Mouse (Mus musculus) adrenal gland, postnatal 10 days (tissue): Measurements from ENCODE around the gene Dnaic2. TPM values are rescaled to one million over a fixed set of nuclear protein-coding genes. Genes with fewer than 3 reads are reported as not detected.

Experiments used
- DNase-seq: peaks from one replicate; pipeline ENCODE4 v3.0.0; 2021; ENCODE audit warnings: mixed read lengths
- total RNA-seq, 2 experiments: library from RNA; stranded (reverse); gene quantifications; 2 replicates each; pipeline ENCODE4 v1.2.3; 2021

Gene Dnaic2
- total RNA-seq, 2 experiments from 2014 or later, result 0.55 to 0.57 TPM

DNA sequence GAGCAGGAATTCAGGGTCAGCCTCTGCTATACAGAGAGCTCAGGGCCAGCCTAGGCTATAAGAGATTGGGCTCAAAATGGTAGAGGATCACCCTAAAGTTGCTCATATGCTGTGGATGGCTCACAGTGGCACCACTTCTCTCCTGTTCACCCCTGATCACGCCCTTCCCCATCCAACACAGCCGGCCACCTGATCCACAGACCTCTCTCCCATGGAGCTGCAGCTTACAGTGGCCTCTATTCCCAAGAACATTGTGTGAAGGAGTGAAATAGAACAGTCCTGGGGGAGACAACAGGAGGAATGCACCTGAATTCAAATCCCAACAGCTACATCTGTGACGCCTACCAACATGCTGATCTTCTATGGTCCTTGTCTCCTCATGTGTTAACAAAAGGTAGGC, 71.4 kb downstream of the Dnaic2 start, which contains the start of gene Gpr142:
Gene Gpr142, plus strand, starts transcription at position 301 of the 400 bp plus-strand sequence.
- no peak for DNase-seq

DNA sequence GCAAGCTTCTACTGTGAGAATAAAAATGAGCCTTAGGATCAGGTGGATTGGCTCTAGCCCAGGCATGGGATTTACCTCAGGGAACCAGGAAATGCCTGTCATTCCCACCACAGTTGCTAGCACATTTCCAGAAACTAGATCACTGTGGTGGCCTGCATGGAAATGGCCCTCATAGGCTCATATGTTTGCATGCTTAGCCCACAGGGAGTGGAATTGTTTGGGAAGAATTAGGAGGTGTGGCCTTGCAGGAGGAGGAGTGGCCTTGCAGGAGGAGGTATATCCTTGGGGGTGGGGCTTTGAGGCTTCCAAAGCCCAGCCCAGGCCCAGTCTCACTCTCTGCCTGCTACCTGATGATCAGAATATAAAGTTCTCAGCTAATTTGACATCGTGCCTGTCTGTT, 74.7 kb downstream of the Dnaic2 start:
- DNase-seq, result no peak

DNA sequence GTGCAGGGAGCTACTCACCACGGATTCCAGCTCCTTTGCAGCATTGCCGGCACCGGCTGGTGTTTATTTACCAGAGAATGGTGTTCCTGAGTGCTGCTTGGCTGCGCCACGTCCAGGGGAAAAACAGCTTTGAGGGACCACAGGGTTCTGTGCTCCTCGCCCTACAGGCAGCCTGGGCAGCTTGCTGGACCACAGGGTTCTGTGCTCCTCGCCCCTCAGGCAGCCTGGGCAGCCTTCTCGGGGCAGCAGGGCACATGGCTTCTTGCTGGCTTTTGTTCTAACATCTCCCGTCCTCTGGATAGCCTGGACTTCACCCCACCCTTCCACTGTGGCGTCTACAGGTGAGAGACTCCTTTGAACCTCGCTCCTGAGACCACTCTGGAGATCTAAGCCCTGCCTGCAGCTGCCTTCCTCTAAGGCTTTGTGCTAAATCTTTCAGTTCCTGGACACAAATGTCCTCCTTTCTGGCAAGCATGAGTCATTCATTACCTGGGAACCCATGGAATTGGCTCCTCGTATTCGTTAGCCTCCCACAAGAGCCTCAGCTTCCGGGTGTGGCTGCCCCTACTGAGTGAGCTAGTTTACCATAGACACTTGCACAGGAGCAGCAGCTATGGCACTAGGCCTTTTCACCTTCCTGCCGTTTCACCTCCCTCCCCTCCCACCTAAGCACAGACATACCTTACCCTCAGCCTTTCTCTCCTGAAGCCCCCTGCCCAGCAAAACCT, 75.5 kb downstream of the Dnaic2 start:
- DNase-seq, result no peak

DNA sequence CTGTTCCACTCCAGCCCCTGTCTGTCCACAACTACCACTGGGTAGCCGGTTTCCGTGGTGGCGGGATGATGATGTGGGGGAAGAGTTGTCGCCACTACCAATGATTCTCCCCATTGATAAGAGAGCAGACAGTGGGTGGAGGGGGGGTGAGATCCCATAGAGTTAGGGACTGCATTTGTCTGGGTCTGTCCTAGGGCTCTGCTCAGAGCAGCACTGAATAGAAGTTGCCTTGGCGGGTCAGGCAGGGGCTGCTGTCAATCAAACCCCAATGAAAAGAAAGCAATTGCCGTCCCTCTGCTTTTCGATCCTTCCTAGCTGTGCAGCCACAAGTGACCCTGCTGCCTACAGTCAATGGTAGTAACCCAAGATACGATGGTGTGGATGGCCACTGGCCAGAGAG, 76.8 kb downstream of the Dnaic2 start:
- no peak for DNase-seq

DNA sequence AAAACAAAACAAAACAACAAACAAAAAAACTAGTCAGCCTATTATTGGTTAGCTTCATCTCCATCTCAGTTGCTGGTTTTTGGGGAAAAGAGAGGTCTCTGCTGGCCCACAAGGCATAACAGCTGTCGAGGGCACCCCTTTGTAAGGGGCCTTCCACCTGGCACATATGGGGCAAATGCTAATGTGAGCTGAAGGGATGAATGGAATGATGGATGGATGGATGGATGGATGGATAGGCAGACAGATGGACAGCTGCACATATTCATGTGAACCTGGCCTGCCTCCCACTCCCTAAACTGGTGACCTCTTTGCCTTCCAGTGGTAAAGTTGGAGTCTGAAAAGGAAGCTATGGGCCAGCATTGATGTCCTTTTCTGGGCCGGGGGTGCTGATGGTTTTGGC, 79.8 kb downstream of the Dnaic2 start:
- no peak for DNase-seq

Other genes with a start within 250 kb of the Dnaic2 start
- gene Rpl38, start 58.9 kb upstream of the Dnaic2 start, total RNA-seq, result 1,000 to 10,000 TPM; 1,144 to 1,253 TPM
- 10 to 100 TPM; 61.1 to 63.0 TPM for gene Ttyh2, start 52.0 kb upstream of the Dnaic2 start, total RNA-seq
- 1 to 10 TPM in 1 of 2 experiments, under 1 TPM in 1; 0.67 to 1.1 TPM for gene Kif19a, start 38.0 kb downstream of the Dnaic2 start, total RNA-seq
- gene Btbd17, start 68.5 kb downstream of the Dnaic2 start, total RNA-seq, result under 1 TPM; 0.21 to 0.33 TPM
- gene Gpr142, start 71.5 kb downstream of the Dnaic2 start, total RNA-seq, result not detected
- gene Gprc5c, start 123.7 kb downstream of the Dnaic2 start, total RNA-seq, result 10 to 100 TPM; 26.2 to 27.9 TPM
- 1 to 10 TPM; 1.3 to 1.5 TPM for gene Cd300a, start 162.6 kb downstream of the Dnaic2 start, total RNA-seq
- 1 to 10 TPM in 1 of 2 experiments, under 1 TPM in 1; 0.63 to 1.6 TPM for gene Cd300lb, start 207.0 kb downstream of the Dnaic2 start, total RNA-seq
- not detected for gene Cd300c, start 241.7 kb downstream of the Dnaic2 start, total RNA-seq